Mouse (Mus musculus) embryo, embryonic 10.5 days (tissue): Measurements from ENCODE around the gene Gtpbp2.

ENCODE experiments used
- DNase-seq: peaks from one replicate; pipeline ENCODE4 v3.0.0-alpha.2; 2015; ENCODE audit warnings: low spot score

Gene Gtpbp2

DNA sequence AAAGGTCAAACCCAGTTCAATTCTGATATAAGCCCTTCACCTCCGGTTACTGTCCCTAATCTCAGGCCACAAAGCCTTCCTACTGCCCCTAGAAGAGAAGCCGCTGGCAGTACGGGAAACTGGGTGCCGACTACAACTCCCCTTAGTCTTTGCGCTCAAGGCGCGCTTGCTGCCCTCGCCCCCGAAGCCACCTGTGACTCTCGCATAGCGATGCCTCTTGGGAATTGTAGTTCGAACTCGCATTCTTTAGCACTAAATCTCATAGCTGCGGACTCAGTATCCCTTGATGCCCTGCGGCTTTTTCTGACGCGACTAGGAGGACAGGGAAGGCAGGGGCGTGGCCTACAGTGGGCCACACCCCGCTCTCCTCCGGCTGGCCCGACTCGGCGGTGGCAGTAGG, at the start of gene Gtpbp2:
Gene Gtpbp2, plus strand, starts transcription at position 347 of the 400 bp plus-strand sequence.
- DNase-seq, result peak; percentile 100

DNA sequence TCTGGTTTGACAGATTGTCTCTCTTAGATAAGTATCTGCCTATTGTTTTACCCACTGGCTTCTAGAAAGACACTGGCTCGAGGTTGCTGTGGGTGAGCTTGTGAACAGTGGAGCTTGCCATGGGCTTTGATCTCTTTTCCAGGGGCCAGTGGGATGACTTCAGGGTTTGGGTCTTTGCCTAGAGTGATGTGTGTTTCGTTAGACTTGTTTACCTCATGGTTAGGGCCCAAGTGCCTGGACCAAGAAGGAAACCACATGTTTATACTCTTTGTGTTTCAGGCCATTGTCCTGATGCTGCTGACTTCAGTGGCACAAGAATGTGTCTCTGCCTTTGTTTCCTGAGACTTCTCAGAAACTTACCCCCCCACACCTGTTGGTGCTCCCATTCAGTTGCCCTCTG, 45.3 kb upstream of the Gtpbp2 start:
- no peak for DNase-seq

GRCm38 (mm10) chr17:46116138-46116537, 44.7 kb upstream of the Gtpbp2 start:
- DNase-seq, result no peak

- no peak for DNase-seq
Observed at GRCm38 (mm10) chr17:46116881-46117280, 44.0 kb upstream of the Gtpbp2 start.

GRCm38 (mm10) chr17:46117623-46118422, 43.0 kb upstream of the Gtpbp2 start:
- no peak for DNase-seq

- DNase-seq, result no peak
Observed at GRCm38 (mm10) chr17:46118423-46118850, 42.4 kb upstream of the Gtpbp2 start.

GRCm38 (mm10) chr17:46119641-46120040, 41.2 kb upstream of the Gtpbp2 start:
- DNase-seq, result no peak

- no peak for DNase-seq
Observed at GRCm38 (mm10) chr17:46122791-46123190, 38.0 kb upstream of the Gtpbp2 start.

GRCm38 (mm10) chr17:46123285-46123684, 37.5 kb upstream of the Gtpbp2 start:
- DNase-seq, result no peak

DNA sequence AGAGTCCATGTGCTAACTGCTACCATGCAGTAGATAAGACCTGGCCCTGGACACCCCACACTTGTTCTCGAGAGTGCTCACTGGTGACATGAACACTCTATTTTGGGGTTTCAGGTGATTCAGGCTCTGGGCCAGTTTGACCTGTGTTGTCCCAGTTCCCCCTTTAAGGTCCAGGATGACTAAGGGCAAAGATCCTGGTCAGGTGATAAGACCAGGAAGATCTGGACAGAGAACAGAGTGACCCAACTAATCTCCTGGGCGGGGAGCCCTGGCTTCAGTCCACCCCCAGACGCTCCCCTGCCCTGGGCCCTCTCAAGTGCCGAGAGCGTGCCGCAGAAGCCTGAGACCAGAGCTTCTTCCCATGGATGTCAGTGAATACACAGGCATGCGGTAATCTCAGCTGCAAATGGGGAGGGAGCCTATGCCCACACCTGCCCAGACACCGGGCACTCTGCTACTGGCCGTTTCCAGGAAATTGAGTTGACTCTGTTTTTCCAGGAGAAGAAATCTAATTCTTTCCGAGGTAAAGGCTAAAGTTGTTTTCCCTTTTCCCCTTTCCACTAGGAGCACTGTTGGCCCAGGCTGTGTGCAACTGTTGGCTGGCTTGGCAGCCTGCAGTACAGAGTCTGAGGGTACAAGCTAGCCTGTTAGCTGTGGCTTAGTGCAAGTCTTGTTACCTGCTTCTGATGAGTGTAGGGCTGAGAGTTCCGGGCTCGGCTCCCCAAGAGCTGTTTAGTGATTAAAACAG, 36.7 kb upstream of the Gtpbp2 start:
- no peak for DNase-seq

- no peak for DNase-seq
Observed at GRCm38 (mm10) chr17:46126608-46127007, 34.2 kb upstream of the Gtpbp2 start.

- DNase-seq, result no peak
Observed at GRCm38 (mm10) chr17:46127814-46128493, 32.9 kb upstream of the Gtpbp2 start.

DNA sequence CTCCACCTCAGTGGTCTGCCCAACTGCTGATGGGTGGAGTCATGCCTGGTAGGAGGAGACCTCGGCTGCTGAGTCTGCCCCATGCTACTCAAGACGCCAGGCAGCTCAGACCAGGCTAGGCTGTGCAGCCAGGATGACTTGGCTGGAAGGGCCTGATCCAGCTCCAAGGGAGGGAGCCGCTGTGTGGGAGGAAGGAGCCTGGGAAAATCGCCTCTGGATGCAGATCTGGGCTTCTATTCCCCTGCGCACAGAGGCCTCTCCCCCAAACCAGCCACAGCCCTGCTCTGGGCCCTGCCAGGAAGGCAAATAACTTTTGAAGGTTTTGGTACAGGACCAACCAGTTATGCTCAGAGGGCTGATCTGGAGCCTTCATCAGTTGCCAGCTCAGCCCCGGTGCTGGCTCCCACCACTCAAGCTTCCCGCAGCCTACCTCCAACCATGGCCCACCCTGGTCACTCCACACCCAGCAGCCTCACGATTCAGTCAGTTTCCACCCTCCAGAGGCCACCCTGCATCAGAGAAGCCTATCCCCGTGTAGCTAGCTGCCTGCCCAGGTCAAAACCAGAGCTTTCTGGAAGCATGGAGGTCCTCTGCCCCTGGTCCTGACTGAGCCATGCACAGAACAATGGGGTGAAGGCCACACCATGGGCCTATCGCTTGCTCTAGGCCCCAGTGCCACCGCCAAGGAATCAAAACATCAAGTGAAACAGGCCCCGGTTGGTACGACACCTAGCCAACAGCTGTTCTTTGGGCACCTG, 30.9 kb upstream of the Gtpbp2 start:
- DNase-seq, result no peak

DNA sequence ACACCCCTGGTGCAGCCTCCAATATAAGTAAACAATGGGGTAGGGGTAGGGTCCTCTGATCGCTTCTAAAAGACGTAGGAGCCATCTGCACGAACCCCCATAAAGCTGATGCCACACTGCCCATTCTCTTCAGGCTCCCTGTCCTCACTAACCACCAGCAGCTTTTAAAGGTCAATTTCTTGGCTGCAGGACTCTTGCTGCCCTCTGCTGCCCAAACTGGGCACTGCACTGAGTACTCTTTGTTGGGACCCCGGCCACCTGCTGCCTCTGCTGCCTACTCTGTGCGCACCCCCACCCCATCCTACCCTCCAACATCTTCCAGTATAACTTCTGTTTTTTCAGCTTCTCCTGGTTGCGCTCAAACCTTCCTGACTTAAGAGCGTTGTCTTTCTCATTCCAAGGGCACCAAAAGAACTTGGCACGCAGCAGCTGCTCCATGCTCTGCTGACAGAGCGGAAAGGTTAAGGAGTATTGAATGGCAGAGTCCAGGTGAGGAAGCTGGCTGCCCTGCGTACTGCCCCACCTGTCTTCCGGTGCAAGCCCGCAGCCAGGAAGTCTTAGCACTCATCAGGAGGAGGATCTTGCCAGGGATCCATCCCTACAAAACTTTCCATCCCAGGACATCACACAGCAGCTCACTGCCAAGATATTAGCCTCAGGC, 28.6 kb upstream of the Gtpbp2 start:
- peak; percentile 90 for DNase-seq

GRCm38 (mm10) chr17:46132862-46133261, 28.0 kb upstream of the Gtpbp2 start:
- no peak for DNase-seq

- DNase-seq, result no peak
Observed at GRCm38 (mm10) chr17:46138563-46139236, 22.1 kb upstream of the Gtpbp2 start.

DNA sequence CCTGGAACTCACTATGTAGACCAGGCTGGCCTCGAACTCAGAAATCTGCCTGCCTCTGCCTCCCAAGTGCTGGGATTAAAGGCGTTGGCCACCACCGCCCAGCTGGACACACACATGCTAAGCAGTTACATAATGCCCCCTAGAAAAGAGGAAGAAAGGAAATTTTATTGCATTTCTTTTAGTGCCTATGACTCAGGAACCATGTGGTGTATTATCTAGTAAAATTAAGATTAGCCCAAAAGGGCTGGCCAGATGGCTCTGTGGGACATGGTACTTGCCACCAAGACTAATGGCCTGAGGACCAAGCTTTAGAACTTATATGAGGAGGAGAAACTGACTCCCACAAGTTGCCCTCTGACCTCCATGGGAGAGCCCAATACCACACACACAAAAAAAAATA, 21.0 kb upstream of the Gtpbp2 start:
- no peak for DNase-seq

DNA sequence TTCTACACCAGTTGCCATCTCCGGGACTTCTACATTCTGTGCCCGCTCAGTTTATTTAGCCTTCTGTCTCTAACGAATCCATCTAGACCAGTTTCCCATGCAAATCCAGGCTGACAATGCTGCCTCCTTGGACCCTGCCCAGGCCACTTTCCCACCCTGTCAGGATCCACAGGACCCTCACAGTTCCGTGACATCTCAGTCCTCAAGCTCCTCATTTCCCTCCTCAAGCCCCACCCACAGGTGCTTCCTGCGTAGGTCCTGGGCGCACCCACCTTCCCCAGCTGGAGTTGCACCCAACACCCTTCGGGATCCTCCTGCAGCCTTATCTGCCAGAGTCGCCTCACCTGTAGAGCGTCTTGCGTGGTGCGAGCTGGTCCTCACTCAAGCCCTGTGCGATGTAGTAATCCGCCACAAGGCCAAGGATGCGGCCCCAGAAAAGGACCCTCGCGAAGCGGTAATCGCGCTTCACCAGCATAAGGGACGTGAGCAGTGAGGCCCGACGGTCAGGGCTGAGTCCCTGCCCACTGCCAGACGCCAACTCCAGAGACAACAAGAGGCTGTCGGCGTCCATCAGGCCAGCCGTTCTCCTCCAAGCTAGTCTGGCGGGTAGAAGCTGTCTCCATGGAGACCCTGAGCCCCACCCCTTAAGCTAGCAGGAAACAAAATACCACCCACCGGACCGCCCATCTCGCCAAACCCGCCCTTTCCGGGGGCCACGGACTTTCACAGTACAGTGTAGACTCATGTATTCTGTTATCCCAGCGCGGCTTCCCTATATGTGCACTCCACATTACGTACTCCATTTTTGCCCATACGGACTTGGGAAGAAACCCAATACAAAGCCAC, 17.0 kb upstream of the Gtpbp2 start, which contains the start of gene Rsph9:
Gene Rsph9, minus strand, starts transcription at position 639 of the 846 bp plus-strand sequence.
- DNase-seq, result peak; percentile 90

DNA sequence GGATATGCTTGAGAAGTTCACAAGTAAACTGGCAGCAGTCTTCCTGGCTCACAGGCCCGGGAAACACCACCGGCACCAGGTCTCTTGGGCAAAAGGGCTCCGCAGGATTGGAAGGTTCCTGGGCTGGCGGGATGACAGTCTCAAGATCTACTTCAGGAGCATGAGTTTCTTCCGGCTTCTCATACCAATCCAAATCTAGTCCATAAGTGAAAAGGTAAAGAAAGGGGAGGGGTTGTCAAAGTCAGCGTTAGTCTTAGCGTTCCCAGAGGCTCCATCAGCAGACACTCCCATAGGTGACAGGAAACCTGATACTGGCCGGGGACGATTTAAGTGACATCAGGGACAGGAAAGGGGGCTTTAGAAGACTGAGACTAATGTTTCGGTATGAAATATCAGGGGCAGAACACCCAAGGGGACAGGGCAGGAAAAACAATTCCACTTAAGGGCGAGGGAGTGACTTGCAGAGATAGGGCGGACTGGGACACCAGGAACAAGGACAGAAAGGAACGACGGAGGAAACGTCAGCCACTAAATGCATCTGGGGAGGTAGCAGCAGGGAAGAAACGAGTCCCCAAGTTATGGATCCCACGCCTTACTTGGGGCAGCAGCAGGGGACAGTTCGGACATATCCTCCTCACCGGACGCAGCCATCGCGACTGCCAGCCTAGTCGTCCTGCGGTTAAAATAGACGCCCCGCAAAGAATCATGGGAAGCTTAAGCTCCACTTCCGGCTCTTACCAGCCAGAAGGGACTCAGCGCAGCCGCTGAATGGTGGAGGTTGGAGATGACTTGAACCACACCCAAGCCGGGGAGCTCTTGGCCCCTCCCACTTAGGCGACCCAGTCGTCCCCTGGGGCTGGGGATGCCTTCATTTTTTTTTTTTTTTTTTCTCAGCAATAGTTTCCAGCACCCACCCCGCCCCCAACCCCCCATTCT, 7.7 kb upstream of the Gtpbp2 start, which contains the start of gene Mad2l1bp:
Gene Mad2l1bp, minus strand, starts transcription at position 707 of the 936 bp plus-strand sequence.
- DNase-seq, result peak; percentile 96
